Mouse (Mus musculus) limb, embryonic 15.5 days (tissue): ENCODE measurements around the gene Gls2. TPM values are rescaled to one million over a fixed set of nuclear protein-coding genes. Genes with fewer than 3 reads are reported as not detected.
A peak's percentile ranks its signal among the peaks of the same experiment; 100 is the strongest.
"Not testable (repeated sequence)": the region's sequence is repeated elsewhere in the genome, so short reads cannot be mapped to it uniquely, and the experiment has no call there.

ENCODE experiments used
- ATAC-seq: fragments of 200-750 bp; cut with Nextera tagmentation; 2 replicates; pipeline ENCODE4 v1.8.0; 2017; ENCODE audit warnings: low read depth, moderate TSS enrichment; ENCODE audit not compliant: insufficient number of reproducible peaks, low FRiP score, low TSS enrichment
- H3K27ac ChIP-seq: fragments of 300-500 bp; sonication (generic); 2 replicates; pipeline ENCODE4 v1.5.1; 2015; ENCODE audit warnings: moderate library complexity, mild to moderate bottlenecking, inconsistent platforms
- H3K27me3 ChIP-seq: fragments of 300-500 bp; sonication (generic); 2 replicates; pipeline ENCODE4 v1.6.1; 2015; ENCODE audit warnings: inconsistent platforms
- H3K36me3 ChIP-seq: fragments of 300-500 bp; sonication (generic); 2 replicates; pipeline ENCODE4 v1.6.1; 2015; ENCODE audit warnings: inconsistent platforms
- H3K4me1 ChIP-seq: fragments of 300-500 bp; sonication (generic); 2 replicates; pipeline ENCODE4 v1.6.1; 2015; ENCODE audit warnings: inconsistent platforms
- H3K4me2 ChIP-seq: fragments of 300-500 bp; sonication (generic); 2 replicates; pipeline ENCODE4 v1.6.1; 2015; ENCODE audit warnings: mild to moderate bottlenecking, inconsistent platforms
- H3K4me3 ChIP-seq: fragments of 300-500 bp; sonication (generic); 2 replicates; pipeline ENCODE4 v1.5.1; 2015; ENCODE audit warnings: mild to moderate bottlenecking, inconsistent platforms
- H3K9ac ChIP-seq: fragments of 300-500 bp; sonication (generic); 2 replicates; pipeline ENCODE4 v1.6.1; 2015; ENCODE audit warnings: inconsistent platforms
- H3K9me3 ChIP-seq: fragments of 300-500 bp; sonication (generic); 2 replicates; pipeline ENCODE4 v1.6.1; 2016; ENCODE audit warnings: inconsistent platforms
- WGBS: fragments of 180-500 bp; shearing (Covaris S2); methylation state at CpG from one replicate; pipeline ENCODE4 v1.1.7; 2015; 5-methylcytosine and 5-hydroxymethylcytosine counted together
- polyA plus RNA-seq: library from polyadenylated mRNA; unstranded; fragments of >200 nt; fragmentation: Nextera tagmentation; extraction: Ambion mirVana; gene quantifications from 2 replicates; pipeline ENCODE4 v1.2.1, GENCODE M21; 2015

Gls2 gene
- polyA plus RNA-seq, result 1.8 TPM in 2 replicates

GRCm38 (mm10) chr10:128194024-128194550, at the start of gene Gls2:
Gene Gls2, plus strand, starts transcription at chr10:128194457.
- peak; percentile 96 for ATAC-seq
- Histone ChIP-seq H3K4me2 (peak within 1 kb of the TSS; percentile 99), H3K4me1 (peaks cover 9% of the 10 kb centered on the region; the same call in 1 of the 2 replicates), H3K4me3 (peak within 1 kb of the TSS; percentile 73), H3K27me3 (peaks cover 19% of the 10 kb centered on the region), H3K27ac (peak within 1 kb of the TSS; percentile 73), H3K9me3 (no peaks in the 10 kb centered on the region), H3K9ac (peak within 1 kb of the TSS; percentile 64), H3K36me3 (no peaks in the 10 kb centered on the region)
- under 1% methylated on average over 46 of the region's 46 CpGs for whole genome bisulfite sequencing

- Histone ChIP-seq H3K36me3 (peaks cover 65% of the 10 kb centered on the region), H3K4me1 (peaks cover 14% of the 10 kb centered on the region), H3K27ac (no peak overlapping the region; the same call in 1 of the 2 replicates), H3K4me2 (no peak overlapping the region), H3K27me3 (no peaks in the 10 kb centered on the region), H3K4me3 (no peak overlapping the region), H3K9me3 (no peaks in the 10 kb centered on the region), H3K9ac (no peak overlapping the region)
- 42% methylated on average over 2 of the region's 2 CpGs for WGBS
- no peak for ATAC-seq
These were observed 49.3 kb upstream of the Gls2 start for GRCm38 (mm10) chr10:128144961-128145360.

GRCm38 (mm10) chr10:128148789-128149365, 45.4 kb upstream of the Gls2 start:
- peaks cover 29% of the 10 kb centered on the region for H3K4me1 ChIP-seq
- no peak overlapping the region for H3K9ac ChIP-seq
- no peak for ATAC-seq
- 78% methylated on average over 5 of the region's 5 CpGs for WGBS
- peaks cover 43% of the 10 kb centered on the region for H3K36me3 ChIP-seq
- H3K27ac ChIP-seq, result peak overlapping the region; percentile 87
- no peak overlapping the region for H3K4me3 ChIP-seq
- no peaks in the 10 kb centered on the region for H3K27me3 ChIP-seq
- H3K4me2 ChIP-seq, result peak overlapping the region; percentile 36
- H3K9me3 ChIP-seq, result no peaks in the 10 kb centered on the region

GRCm38 (mm10) chr10:128149592-128149991, 44.7 kb upstream of the Gls2 start:
- Histone ChIP-seq H3K27me3 (no peaks in the 10 kb centered on the region), H3K4me3 (no peak overlapping the region), H3K9me3 (no peaks in the 10 kb centered on the region), H3K27ac (peak overlapping the region; percentile 87), H3K4me1 (peaks cover 36% of the 10 kb centered on the region), H3K9ac (no peak overlapping the region), H3K4me2 (peak overlapping the region; percentile 36), H3K36me3 (peaks cover 36% of the 10 kb centered on the region)
- ATAC-seq, result peak; percentile 86
- 1% methylated on average over 5 of the region's 5 CpGs for WGBS

GRCm38 (mm10) chr10:128150941-128151340, 43.3 kb upstream of the Gls2 start:
- H3K27ac ChIP-seq, result 0 out of 2 replicates have a peak overlapping the region, but pooled peaks have one; percentile 9

GRCm38 (mm10) chr10:128153978-128154377, 40.3 kb upstream of the Gls2 start:
- WGBS, result 65% methylated on average over 3 of the region's 3 CpGs
- no peak overlapping the region for H3K9ac ChIP-seq
- H3K4me2 ChIP-seq, result no peak overlapping the region
- H3K27ac ChIP-seq, result no peak overlapping the region
- peaks cover 32% of the 10 kb centered on the region for H3K4me1 ChIP-seq
- no peak for ATAC-seq
- no peaks in the 10 kb centered on the region for H3K9me3 ChIP-seq
- H3K27me3 ChIP-seq, result no peaks in the 10 kb centered on the region
- H3K4me3 ChIP-seq, result no peak overlapping the region
- H3K36me3 ChIP-seq, result peaks cover 13% of the 10 kb centered on the region

More at GRCm38 (mm10) chr10:128150941-128151340, 43.3 kb upstream of the Gls2 start:
- Histone ChIP-seq H3K4me2 (no peak overlapping the region), H3K27me3 (no peaks in the 10 kb centered on the region), H3K9ac (no peak overlapping the region), H3K4me3 (no peak overlapping the region), H3K36me3 (peaks cover 26% of the 10 kb centered on the region), H3K4me1 (peaks cover 36% of the 10 kb centered on the region), H3K9me3 (no peaks in the 10 kb centered on the region)
- ATAC-seq, result no peak
- 70% methylated on average over 14 of the region's 14 CpGs for WGBS

GRCm38 (mm10) chr10:128165726-128166125, 28.5 kb upstream of the Gls2 start:
- H3K9ac ChIP-seq, H3K9me3 ChIP-seq, H3K4me1 ChIP-seq, H3K4me3 ChIP-seq, ATAC-seq, H3K4me2 ChIP-seq, H3K27ac ChIP-seq, H3K36me3 ChIP-seq, H3K27me3 ChIP-seq: not testable (repeated sequence)
- 90% methylated on average over 3 of the region's 3 CpGs for WGBS

GRCm38 (mm10) chr10:128167091-128167490, 27.2 kb upstream of the Gls2 start:
- Histone ChIP-seq H3K36me3 (no peaks in the 10 kb centered on the region), H3K4me2 (no peak overlapping the region), H3K4me1 (peaks cover 3% of the 10 kb centered on the region), H3K4me3 (no peak overlapping the region), H3K27me3 (no peaks in the 10 kb centered on the region), H3K9me3 (no peaks in the 10 kb centered on the region), H3K27ac (peak overlapping the region; percentile 50), H3K9ac (no peak overlapping the region)
- no peak for ATAC-seq
- WGBS, result 31% methylated on average over 6 of the region's 6 CpGs

GRCm38 (mm10) chr10:128171348-128171747, 22.9 kb upstream of the Gls2 start:
- WGBS, result 97% methylated on average over 9 of the region's 10 CpGs
- not testable (repeated sequence) for H3K4me2 ChIP-seq, H3K4me3 ChIP-seq, H3K27me3 ChIP-seq, H3K9me3 ChIP-seq, H3K9ac ChIP-seq, ATAC-seq, H3K36me3 ChIP-seq, H3K27ac ChIP-seq
- peaks cover 21% of the 10 kb centered on the region for H3K4me1 ChIP-seq

GRCm38 (mm10) chr10:128175302-128175701, 19.0 kb upstream of the Gls2 start:
- WGBS, result 5% methylated on average over 3 of the region's 3 CpGs
- no peak for ATAC-seq

GRCm38 (mm10) chr10:128175996-128176755, 18.1 kb upstream of the Gls2 start:
- H3K4me2 ChIP-seq, result peak overlapping the region; percentile 69
- H3K9ac ChIP-seq, result peak overlapping the region; percentile 52
- H3K4me3 ChIP-seq, result peak overlapping the region; percentile 63
- peak overlapping the region; percentile 95 for H3K27ac ChIP-seq
- under 1% methylated on average over 17 of the region's 17 CpGs for WGBS
- peaks cover 22% of the 10 kb centered on the region for H3K4me1 ChIP-seq
- H3K27me3 ChIP-seq, result no peaks in the 10 kb centered on the region
- ATAC-seq, result peak; percentile 88; the same call in 1 of the 2 replicates
- no peaks in the 10 kb centered on the region for H3K9me3 ChIP-seq
- no peaks in the 10 kb centered on the region for H3K36me3 ChIP-seq

More at GRCm38 (mm10) chr10:128175302-128175701, 19.0 kb upstream of the Gls2 start:
- Histone ChIP-seq H3K27me3 (no peaks in the 10 kb centered on the region), H3K27ac (peak overlapping the region; percentile 95), H3K9me3 (no peaks in the 10 kb centered on the region), H3K4me3 (peak overlapping the region; percentile 63), H3K4me2 (peak overlapping the region; percentile 69), H3K9ac (peak overlapping the region; percentile 52), H3K4me1 (peaks cover 22% of the 10 kb centered on the region), H3K36me3 (no peaks in the 10 kb centered on the region)

- Histone ChIP-seq H3K27ac (no peak overlapping the region), H3K9ac (no peak overlapping the region), H3K4me2 (no peak overlapping the region), H3K9me3 (no peaks in the 10 kb centered on the region), H3K4me1 (peaks cover 22% of the 10 kb centered on the region), H3K36me3 (no peaks in the 10 kb centered on the region), H3K27me3 (no peaks in the 10 kb centered on the region), H3K4me3 (no peak overlapping the region)
- 84% methylated on average over 4 of the region's 4 CpGs for WGBS
- no peak for ATAC-seq
These were observed 16.9 kb upstream of the Gls2 start for GRCm38 (mm10) chr10:128177316-128177715.
